Mouse (Mus musculus) hindbrain, embryonic 10.5 days (tissue): ENCODE measurements at regions not wholly inside any gene's neighbourhood (a gene's known extent, or its start where the extent isn't known, plus 50 kb on each side); places are given as distances from the start of the nearest gene placed in this dataset.
"Not testable (repeated sequence)": the region's sequence is repeated elsewhere in the genome, so short reads cannot be mapped to it uniquely, and the experiment has no call there.

ENCODE experiments used
- DNase-seq: peaks from one replicate; pipeline ENCODE4 v3.0.0-alpha.2; 2017; ENCODE audit warnings: low spot score
- H3K27ac ChIP-seq: fragments of 300-500 bp; sonication (generic); 2 replicates; pipeline ENCODE4 v1.5.1; 2016; ENCODE audit warnings: mild to moderate bottlenecking, moderate library complexity
- H3K27me3 ChIP-seq: fragments of 300-500 bp; sonication (generic); 2 replicates; pipeline ENCODE4 v1.6.1; 2016; ENCODE audit warnings: mild to moderate bottlenecking; ENCODE audit not compliant: poor library complexity, insufficient read depth, severe bottlenecking
- H3K36me3 ChIP-seq: fragments of 300-500 bp; sonication (generic); 2 replicates; pipeline ENCODE4 v1.6.1; 2016; ENCODE audit warnings: mild to moderate bottlenecking, moderate library complexity
- H3K4me1 ChIP-seq: fragments of 300-500 bp; sonication (generic); replicated peaks from 2 replicates; pipeline ENCODE4 v1.6.1; 2016; ENCODE audit warnings: mild to moderate bottlenecking
- H3K4me3 ChIP-seq: fragments of 300-500 bp; sonication (generic); 2 replicates; pipeline ENCODE4 v1.5.1; 2016; ENCODE audit warnings: mild to moderate bottlenecking, moderate library complexity
- H3K9me3 ChIP-seq: fragments of 300-500 bp; sonication (generic); 2 replicates; pipeline ENCODE4 v1.6.1; 2016; ENCODE audit warnings: mild to moderate bottlenecking, moderate library complexity
- WGBS: fragments of 180-500 bp; shearing (Covaris S2); methylation state at CpG from one replicate; pipeline ENCODE4 v1.1.7; 2016; 5-methylcytosine and 5-hydroxymethylcytosine counted together

GRCm38 (mm10) chr11:26755576-26755975, 161.8 kb upstream of the Vrk2 start:
- peaks cover 14% of the 10 kb centered on the region for H3K4me1 ChIP-seq
- H3K9me3 ChIP-seq: no peaks in the 10 kb centered on the region
- no peak overlapping the region for H3K27ac ChIP-seq
- H3K36me3 ChIP-seq: no peaks in the 10 kb centered on the region
- no peak for DNase-seq
- 78% methylated on average over 3 of the region's 3 CpGs for WGBS
- H3K4me3 ChIP-seq: no peak overlapping the region
- no peaks in the 10 kb centered on the region for H3K27me3 ChIP-seq

DNA sequence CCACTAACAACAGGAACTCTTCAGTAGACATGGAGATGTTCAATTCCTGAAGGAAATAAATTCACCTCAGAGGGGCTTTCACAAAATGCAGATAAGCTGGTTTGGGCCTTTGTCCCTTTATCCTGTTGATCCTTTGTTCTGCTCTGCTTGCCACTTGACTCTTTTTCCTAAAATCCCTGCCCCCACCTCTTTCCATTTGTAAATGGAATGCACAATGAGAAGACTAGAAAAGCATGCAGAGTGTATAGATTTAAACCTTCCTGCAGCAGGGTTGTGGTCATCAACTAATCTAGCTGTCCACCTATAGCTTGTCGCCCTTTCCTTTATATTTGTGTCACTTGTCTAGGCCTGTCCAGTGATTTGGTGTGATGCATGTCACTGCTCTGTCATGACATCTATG, 159.8 kb upstream of the Vrk2 start:
- Histone ChIP-seq H3K36me3 (no peaks in the 10 kb centered on the region), H3K27me3 (no peaks in the 10 kb centered on the region), H3K4me3 (no peak overlapping the region), H3K27ac (peak overlapping the region; percentile 57), H3K9me3 (no peaks in the 10 kb centered on the region), H3K4me1 (peaks cover 14% of the 10 kb centered on the region)
- WGBS: 50% methylated on average over 1 of the region's 1 CpGs
- no peak for DNase-seq

GRCm38 (mm10) chr11:26742235-26742634, 148.4 kb upstream of the Vrk2 start:
- no peaks in the 10 kb centered on the region for H3K4me1 ChIP-seq
- WGBS: 84% methylated on average over 1 of the region's 1 CpGs
- no peaks in the 10 kb centered on the region for H3K27me3 ChIP-seq
- H3K27ac ChIP-seq: no peak overlapping the region
- H3K4me3 ChIP-seq: no peak overlapping the region
- no peaks in the 10 kb centered on the region for H3K9me3 ChIP-seq
- no peak for DNase-seq
- no peaks in the 10 kb centered on the region for H3K36me3 ChIP-seq

DNA sequence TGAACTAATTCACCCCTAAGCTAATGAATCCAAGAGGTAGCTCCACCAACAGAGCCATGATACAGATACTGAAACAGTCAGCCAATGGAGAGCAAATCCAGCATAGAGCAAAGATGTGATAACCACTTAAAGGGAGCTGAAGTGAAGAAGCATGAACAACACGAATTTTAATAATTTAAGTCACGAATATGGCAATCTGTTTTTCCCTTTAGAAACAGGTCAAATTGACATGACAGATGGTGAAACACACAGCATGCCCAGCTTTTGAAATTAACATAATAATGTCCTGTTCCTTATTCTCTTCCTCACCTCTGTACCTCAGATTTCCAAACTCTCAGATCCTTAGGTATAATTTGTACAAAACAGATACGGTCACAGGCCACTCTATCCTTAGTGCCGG, 145.9 kb upstream of the Vrk2 start:
- Histone ChIP-seq H3K27me3 (no peaks in the 10 kb centered on the region), H3K36me3 (no peaks in the 10 kb centered on the region), H3K9me3 (no peaks in the 10 kb centered on the region), H3K4me3 (no peak overlapping the region), H3K4me1 (no peaks in the 10 kb centered on the region), H3K27ac (no peak overlapping the region)
- 76% methylated on average over 4 of the region's 4 CpGs for WGBS
- no peak for DNase-seq

DNA sequence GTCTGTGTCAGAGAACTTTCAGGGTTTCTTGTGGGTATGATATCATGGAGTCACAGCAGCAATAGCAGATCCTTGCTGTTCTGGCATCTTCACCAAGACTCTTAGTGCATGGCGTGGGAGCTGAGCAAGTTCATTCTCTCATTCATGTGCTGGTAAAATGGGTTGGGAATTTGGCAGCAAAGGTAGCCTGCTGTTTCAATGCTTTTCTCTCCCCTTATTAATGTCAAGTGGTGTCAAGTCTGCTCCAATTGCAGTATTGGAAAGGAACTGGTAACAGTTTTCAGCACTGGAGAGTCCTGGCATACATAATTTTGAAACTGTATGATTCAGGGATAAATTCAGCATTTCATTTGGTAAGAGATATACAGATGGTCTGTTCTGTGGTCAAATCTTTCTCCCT, 133.2 kb upstream of the Vrk2 start:
- Histone ChIP-seq H3K27ac (no peak overlapping the region), H3K36me3 (no peaks in the 10 kb centered on the region), H3K4me3 (no peak overlapping the region), H3K4me1 (no peaks in the 10 kb centered on the region), H3K9me3 (no peaks in the 10 kb centered on the region), H3K27me3 (no peaks in the 10 kb centered on the region)
- 91% methylated on average over 1 of the region's 1 CpGs for WGBS
- DNase-seq: no peak

DNA sequence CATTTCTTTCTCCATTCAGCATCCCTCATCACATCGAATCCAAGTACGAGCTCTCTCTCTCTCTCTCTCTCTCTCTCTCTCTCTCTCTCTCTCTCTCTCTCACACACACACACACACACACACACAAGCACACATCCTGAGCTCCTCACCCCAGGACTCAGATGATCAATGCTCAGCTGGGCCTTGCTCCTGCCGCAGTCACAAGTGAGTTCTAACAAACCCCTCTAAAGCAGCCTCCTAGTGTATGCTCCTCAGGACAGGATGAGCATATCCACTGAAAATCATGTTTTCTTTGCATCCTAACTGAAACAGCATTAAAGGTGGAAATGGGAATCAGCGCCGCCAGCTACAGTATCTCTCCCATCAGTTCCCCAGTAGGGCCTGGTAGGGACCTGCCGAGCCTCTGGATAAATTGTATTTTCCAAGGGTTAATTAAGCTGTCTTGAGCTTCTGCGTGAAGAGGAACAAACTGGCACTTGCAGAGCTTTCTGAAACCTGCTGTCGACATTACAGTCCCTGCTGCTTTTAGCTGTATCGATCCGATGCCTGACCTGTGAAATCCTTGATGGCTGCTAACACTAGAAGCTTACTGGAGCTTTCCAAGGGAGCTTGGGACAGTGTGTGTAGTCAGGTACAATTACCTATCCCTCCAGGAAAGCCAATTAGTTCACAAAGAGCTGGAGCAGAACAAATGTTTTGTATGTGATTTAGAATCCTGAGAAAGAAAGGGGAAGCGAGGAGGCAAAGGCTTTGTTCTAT, 131.3 kb upstream of the Vrk2 start:
- DNase-seq: no peak
- Histone ChIP-seq H3K36me3 (no peaks in the 10 kb centered on the region), H3K4me3 (no peak overlapping the region), H3K27ac (no peak overlapping the region), H3K9me3 (no peaks in the 10 kb centered on the region), H3K27me3 (no peaks in the 10 kb centered on the region), H3K4me1 (no peaks in the 10 kb centered on the region)
- 80% methylated on average over 11 of the region's 11 CpGs for WGBS

DNA sequence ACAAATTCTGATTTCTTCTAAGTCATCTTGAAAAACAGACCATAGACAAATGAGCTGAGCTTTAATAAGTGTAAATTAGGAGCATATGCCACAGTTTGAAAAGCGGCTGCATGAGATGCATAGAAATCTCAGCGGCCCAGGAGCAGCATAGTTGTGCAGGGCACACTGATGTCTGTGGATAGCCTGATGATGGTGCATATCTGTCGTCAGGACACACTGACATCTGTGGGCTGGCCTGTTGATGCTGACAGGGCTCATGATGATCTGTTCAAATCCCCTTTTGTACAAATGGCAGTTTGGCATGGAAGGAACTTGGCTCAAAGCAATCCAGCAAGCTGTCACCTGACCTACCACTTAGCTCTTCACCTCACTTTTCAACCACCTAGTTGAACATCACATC, 128.5 kb upstream of the Vrk2 start:
- H3K4me3 ChIP-seq: no peak overlapping the region
- H3K4me1 ChIP-seq: no peaks in the 10 kb centered on the region
- no peaks in the 10 kb centered on the region for H3K9me3 ChIP-seq
- no peak for DNase-seq
- no peaks in the 10 kb centered on the region for H3K27me3 ChIP-seq
- no peak overlapping the region for H3K27ac ChIP-seq
- no peaks in the 10 kb centered on the region for H3K36me3 ChIP-seq
- 84% methylated on average over 3 of the region's 3 CpGs for WGBS

- H3K27me3 ChIP-seq: no peaks in the 10 kb centered on the region
- WGBS: 98% methylated on average over 3 of the region's 3 CpGs
These were observed 127.4 kb upstream of the Vrk2 start for GRCm38 (mm10) chr11:26721173-26721572.

DNA sequence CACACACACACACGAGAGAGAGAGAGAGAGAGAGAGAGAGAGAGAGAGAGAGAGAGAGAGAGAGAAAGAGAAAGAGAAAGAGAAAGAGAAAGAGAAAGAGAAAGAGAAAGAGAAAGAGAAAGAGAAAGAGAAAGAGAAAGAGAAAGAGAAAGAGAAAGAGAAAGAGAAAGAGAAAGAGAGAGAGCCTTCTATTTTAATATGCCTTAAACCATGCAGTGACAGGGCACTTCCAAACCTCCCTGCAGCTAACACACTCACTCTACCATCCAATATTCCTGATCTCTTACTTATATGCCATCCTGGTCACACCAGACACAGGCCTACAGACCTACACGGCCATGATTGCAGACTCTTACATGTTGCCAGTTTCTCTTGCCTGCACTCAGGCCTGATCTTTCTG, 117.4 kb upstream of the Vrk2 start:
- not testable (repeated sequence) for H3K27ac ChIP-seq, DNase-seq, H3K9me3 ChIP-seq, H3K27me3 ChIP-seq, H3K36me3 ChIP-seq, H3K4me3 ChIP-seq, H3K4me1 ChIP-seq
- WGBS: 71% methylated on average over 2 of the region's 2 CpGs

More at GRCm38 (mm10) chr11:26721173-26721572, 127.4 kb upstream of the Vrk2 start:
- no peak overlapping the region for H3K27ac ChIP-seq
- no peaks in the 10 kb centered on the region for H3K4me1 ChIP-seq
- no peaks in the 10 kb centered on the region for H3K36me3 ChIP-seq
- no peak overlapping the region for H3K4me3 ChIP-seq
- no peak for DNase-seq
- H3K9me3 ChIP-seq: no peaks in the 10 kb centered on the region

GRCm38 (mm10) chr11:26708636-26709035, 114.8 kb upstream of the Vrk2 start:
- no peak for DNase-seq
- WGBS: 76% methylated on average over 2 of the region's 2 CpGs
- Histone ChIP-seq H3K27ac (no peak overlapping the region), H3K27me3 (no peaks in the 10 kb centered on the region), H3K4me1 (no peaks in the 10 kb centered on the region), H3K36me3 (no peaks in the 10 kb centered on the region), H3K9me3 (no peaks in the 10 kb centered on the region), H3K4me3 (no peak overlapping the region)

GRCm38 (mm10) chr11:26683850-26684249, 90.1 kb upstream of the Vrk2 start:
- H3K9me3 ChIP-seq: no peaks in the 10 kb centered on the region
- no peaks in the 10 kb centered on the region for H3K36me3 ChIP-seq
- peaks cover 7% of the 10 kb centered on the region; the same call in 1 of the 2 replicates for H3K4me1 ChIP-seq
- H3K4me3 ChIP-seq: no peak overlapping the region
- H3K27me3 ChIP-seq: no peaks in the 10 kb centered on the region
- no peak overlapping the region for H3K27ac ChIP-seq
- no peak for DNase-seq

DNA sequence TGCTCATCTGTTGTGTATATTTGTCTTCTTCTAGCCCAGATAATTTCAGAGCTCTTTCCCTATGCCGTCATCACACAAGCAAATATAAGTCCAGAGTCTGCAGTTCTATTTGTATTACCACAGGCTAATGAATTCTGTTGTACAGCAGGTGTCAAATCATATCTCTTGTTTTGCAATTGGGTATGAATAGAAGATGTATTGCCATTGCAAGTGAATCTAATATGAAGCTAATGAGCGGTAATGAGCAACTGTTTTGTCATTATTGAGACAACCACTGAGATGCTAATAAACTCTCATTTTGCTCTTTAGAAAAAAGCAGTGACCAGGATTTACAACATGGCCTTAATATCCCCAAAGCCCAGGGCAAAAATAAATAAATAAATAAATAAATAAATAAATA, 73.5 kb upstream of the Vrk2 start:
- WGBS: 94% methylated on average over 2 of the region's 2 CpGs
- Histone ChIP-seq H3K27me3 (no peaks in the 10 kb centered on the region), H3K36me3 (no peaks in the 10 kb centered on the region), H3K4me3 (no peak overlapping the region), H3K9me3 (no peaks in the 10 kb centered on the region), H3K4me1 (no peaks in the 10 kb centered on the region), H3K27ac (no peak overlapping the region)
- DNase-seq: no peak

- no peak overlapping the region for H3K4me3 ChIP-seq
- no peak for DNase-seq
- no peaks in the 10 kb centered on the region for H3K4me1 ChIP-seq
- H3K27me3 ChIP-seq: no peaks in the 10 kb centered on the region
- no peaks in the 10 kb centered on the region for H3K36me3 ChIP-seq
- H3K9me3 ChIP-seq: no peaks in the 10 kb centered on the region
- H3K27ac ChIP-seq: no peak overlapping the region
These were observed 67.1 kb upstream of the Vrk2 start for GRCm38 (mm10) chr11:26660878-26661277.

GRCm38 (mm10) chr11:26649165-26649564, 55.4 kb upstream of the Vrk2 start:
- DNase-seq, H3K4me1 ChIP-seq: not testable (repeated sequence)

More at GRCm38 (mm10) chr11:26649165-26649564, 55.4 kb upstream of the Vrk2 start:
- H3K9me3 ChIP-seq, H3K27me3 ChIP-seq, H3K27ac ChIP-seq, H3K4me3 ChIP-seq, H3K36me3 ChIP-seq: not testable (repeated sequence)
